Mouse (Mus musculus): ENCODE data around the gene Tnik. TPM values are rescaled to one million over a fixed set of nuclear protein-coding genes. Genes with fewer than 3 reads are reported as not detected.

Tnik gene
- total and polyA plus RNA-seq, 2 experiments from 2014 or later: 58.2 to 118 TPM

- Histone ChIP-seq H3K4me2 (ENCODE audit: low read depth, low read length, poor library complexity, severe bottlenecking) (no peak overlapping the region), H3K4me1 (ENCODE audit: insufficient read depth, low read length) (peaks cover 13% of the 10 kb centered on the region), H3K27ac (ENCODE audit: low read depth, low read length) (peak overlapping the region; percentile 65; the same call in 1 of the 2 replicates), H3K36me3 (ENCODE audit: insufficient read depth, low read length) (no peaks in the 10 kb centered on the region), H3K9ac (replicated peaks; ENCODE audit: low read length, poor library complexity, severe bottlenecking) (no peak overlapping the region), H3K4me3 (ENCODE audit: low read depth, low read length) (no peak overlapping the region), H3K9me3 (ENCODE audit: low read length) (no peaks in the 10 kb centered on the region), H3K27me3 (ENCODE audit: insufficient read depth, low read length) (no peaks in the 10 kb centered on the region)
- 65% methylated on average over 9 of the region's 9 CpGs for WGBS
- DNase-seq (ENCODE audit: low spot score) (peak; percentile 31), ATAC-seq (ENCODE audit: low FRiP score) (no peak)
- no peak for TF ChIP-seq CTCF (IDR thresholded peaks at IDR 0.05)
Observed at GRCm38 (mm10) chr3:28401335-28401734, 138.3 kb downstream of the Tnik start.

- Histone ChIP-seq H3K36me3 (ENCODE audit: insufficient read depth, low read length) (no peaks in the 10 kb centered on the region), H3K27ac (ENCODE audit: low read depth, low read length) (peak overlapping the region; percentile 19; the same call in 1 of the 2 replicates), H3K27me3 (ENCODE audit: insufficient read depth, low read length) (no peaks in the 10 kb centered on the region), H3K9me3 (ENCODE audit: low read length) (no peaks in the 10 kb centered on the region), H3K9ac (replicated peaks; ENCODE audit: low read length, poor library complexity, severe bottlenecking) (0 out of 2 replicates have a peak overlapping the region, but pooled peaks have one; percentile 20), H3K4me3 (ENCODE audit: low read depth, low read length) (no peak overlapping the region), H3K4me1 (ENCODE audit: insufficient read depth, low read length) (peaks cover 13% of the 10 kb centered on the region), H3K4me2 (ENCODE audit: low read depth, low read length, poor library complexity, severe bottlenecking) (no peak overlapping the region)
- WGBS: 53% methylated on average over 6 of the region's 6 CpGs
- DNase-seq (ENCODE audit: low spot score) (no peak), ATAC-seq (ENCODE audit: low FRiP score) (no peak)
- no peak for TF ChIP-seq CTCF (IDR thresholded peaks at IDR 0.05)
Observed at GRCm38 (mm10) chr3:28402221-28402620, 139.2 kb downstream of the Tnik start.

GRCm38 (mm10) chr3:28405391-28405790 lies 142.4 kb downstream of the Tnik start:
- H3K4me1 ChIP-seq (ENCODE audit: insufficient read depth, low read length): peaks cover 13% of the 10 kb centered on the region
- H3K4me2 ChIP-seq (ENCODE audit: low read depth, low read length, poor library complexity, severe bottlenecking): no peak overlapping the region
- H3K36me3 ChIP-seq (ENCODE audit: insufficient read depth, low read length): no peaks in the 10 kb centered on the region
- DNase-seq (ENCODE audit: low spot score) (peak; percentile 46), ATAC-seq (ENCODE audit: low FRiP score) (no peak)
- H3K9ac ChIP-seq (replicated peaks; ENCODE audit: low read length, poor library complexity, severe bottlenecking): no peak overlapping the region
- H3K9me3 ChIP-seq (ENCODE audit: low read length): no peaks in the 10 kb centered on the region
- peak overlapping the region; percentile 1 for H3K27ac ChIP-seq (ENCODE audit: low read depth, low read length)
- TF ChIP-seq CTCF (IDR thresholded peaks at IDR 0.05): no peak
- WGBS: 56% methylated on average over 2 of the region's 2 CpGs
- H3K4me3 ChIP-seq (ENCODE audit: low read depth, low read length): no peak overlapping the region
- H3K27me3 ChIP-seq (ENCODE audit: insufficient read depth, low read length): no peaks in the 10 kb centered on the region

- peak; percentile 83 for ATAC-seq (ENCODE audit: low FRiP score)
- Histone ChIP-seq H3K9ac (replicated peaks; ENCODE audit: low read length, poor library complexity, severe bottlenecking) (no peak overlapping the region), H3K27me3 (ENCODE audit: insufficient read depth, low read length) (no peaks in the 10 kb centered on the region), H3K4me3 (ENCODE audit: low read depth, low read length) (no peak overlapping the region), H3K9me3 (ENCODE audit: low read length) (no peaks in the 10 kb centered on the region), H3K4me2 (ENCODE audit: low read depth, low read length, poor library complexity, severe bottlenecking) (no peak overlapping the region), H3K36me3 (ENCODE audit: insufficient read depth, low read length) (no peaks in the 10 kb centered on the region), H3K4me1 (ENCODE audit: insufficient read depth, low read length) (no peaks in the 10 kb centered on the region; the same call in 1 of the 2 replicates), H3K27ac (ENCODE audit: low read depth, low read length) (no peak overlapping the region)
- peak; percentile 46 for TF ChIP-seq CTCF (IDR thresholded peaks at IDR 0.05)
- DNase-seq (ENCODE audit: low spot score): peak; percentile 90
- WGBS: 34% methylated on average over 12 of the region's 12 CpGs
Observed at GRCm38 (mm10) chr3:28408859-28409459, 145.9 kb downstream of the Tnik start.

- ATAC-seq (ENCODE audit: low FRiP score) (no peak), DNase-seq (ENCODE audit: low spot score) (peak; percentile 64)
- Histone ChIP-seq H3K9ac (replicated peaks; ENCODE audit: low read length, poor library complexity, severe bottlenecking) (no peak overlapping the region), H3K36me3 (ENCODE audit: insufficient read depth, low read length) (no peaks in the 10 kb centered on the region), H3K4me3 (ENCODE audit: low read depth, low read length) (no peak overlapping the region), H3K27ac (ENCODE audit: low read depth, low read length) (no peak overlapping the region), H3K4me1 (ENCODE audit: insufficient read depth, low read length) (peaks cover 2% of the 10 kb centered on the region; the same call in 1 of the 2 replicates), H3K4me2 (ENCODE audit: low read depth, low read length, poor library complexity, severe bottlenecking) (no peak overlapping the region), H3K27me3 (ENCODE audit: insufficient read depth, low read length) (no peaks in the 10 kb centered on the region), H3K9me3 (ENCODE audit: low read length) (no peaks in the 10 kb centered on the region)
- TF ChIP-seq CTCF (IDR thresholded peaks at IDR 0.05): peak; percentile 44
- 83% methylated on average over 3 of the region's 3 CpGs for WGBS
Observed at GRCm38 (mm10) chr3:28410269-28410668, 147.3 kb downstream of the Tnik start.

GRCm38 (mm10) chr3:28415986-28416385 lies 153.0 kb downstream of the Tnik start:
- 11% methylated on average over 2 of the region's 2 CpGs for WGBS
- ATAC-seq (ENCODE audit: low FRiP score) (peak; percentile 47; the same call in 1 of the 2 replicates), DNase-seq (ENCODE audit: low spot score) (peak; percentile 33)
- Histone ChIP-seq H3K9ac (replicated peaks; ENCODE audit: low read length, poor library complexity, severe bottlenecking) (no peak overlapping the region), H3K4me1 (ENCODE audit: insufficient read depth, low read length) (0 out of 2 replicates have a peak, but pooled peaks cover 6% of the 10 kb centered on the region), H3K36me3 (ENCODE audit: insufficient read depth, low read length) (no peaks in the 10 kb centered on the region), H3K4me2 (ENCODE audit: low read depth, low read length, poor library complexity, severe bottlenecking) (no peak overlapping the region), H3K9me3 (ENCODE audit: low read length) (no peaks in the 10 kb centered on the region), H3K4me3 (ENCODE audit: low read depth, low read length) (no peak overlapping the region), H3K27me3 (ENCODE audit: insufficient read depth, low read length) (no peaks in the 10 kb centered on the region), H3K27ac (ENCODE audit: low read depth, low read length) (no peak overlapping the region)
- TF ChIP-seq CTCF (IDR thresholded peaks at IDR 0.05): no peak
